Comparison of ENCODE assay signal across 9 mouse cellular contexts in genomic region chr2:4462480-4462879, GRCm38 (mm10).
A peak's percentile ranks its signal among the peaks of the same experiment; 100 is the strongest.
DNase-seq lines count a peak whose midpoint lies in the region; ATAC-seq lines count a peak whose summit lies in the region.
"Had no signal": no experiment of that assay in that cellular context is flagged by ENCODE, and none has a peak within 500 bp of the region (broad histone marks: within the 10 kb centered on the region; RNA-seq: fewer than 3 reads in every experiment).

No protein-coding gene starts in this region.

- H3K4me3 ChIP-seq in heart, embryonic 12.5 days, result no peak overlapping the region
- H3K4me3 ChIP-seq in forebrain, embryonic 12.5 days (replicated peaks), result no peak overlapping the region
- no peak overlapping the region; the same call in 1 of the 2 replicates for H3K4me3 ChIP-seq in midbrain, embryonic 13.5 days (replicated peaks)

- H3K4me1 ChIP-seq in heart, embryonic 12.5 days (replicated peaks), result peaks cover 51% of the 10 kb centered on the region
- peaks cover 53% of the 10 kb centered on the region for H3K4me1 ChIP-seq in forebrain, embryonic 12.5 days
- H3K4me1 ChIP-seq in midbrain, embryonic 13.5 days (replicated peaks), result peaks cover 55% of the 10 kb centered on the region

- no peaks in the 10 kb centered on the region for H3K36me3 ChIP-seq in heart, embryonic 12.5 days
- no peaks in the 10 kb centered on the region for H3K36me3 ChIP-seq in forebrain, embryonic 12.5 days (replicated peaks)
- peaks cover 4% of the 10 kb centered on the region; the same call in 1 of the 2 replicates for H3K36me3 ChIP-seq in midbrain, embryonic 13.5 days

- H3K9me3 ChIP-seq in heart, embryonic 12.5 days (replicated peaks), result no peaks in the 10 kb centered on the region
- no peaks in the 10 kb centered on the region for H3K9me3 ChIP-seq in forebrain, embryonic 12.5 days
- no peaks in the 10 kb centered on the region for H3K9me3 ChIP-seq in midbrain, embryonic 13.5 days

- peak overlapping the region; percentile 20; the same call in 1 of the 2 replicates for H3K27ac ChIP-seq in heart, embryonic 12.5 days (ENCODE audit: poor library complexity, severe bottlenecking)
- peak overlapping the region; percentile 63 for H3K27ac ChIP-seq in forebrain, embryonic 12.5 days
- H3K27ac ChIP-seq in midbrain, embryonic 13.5 days, result peak overlapping the region; percentile 62

- DNase-seq in heart, postnatal 4 days, result no peak
- peak; percentile 53 for DNase-seq in ES-CJ7 (ENCODE audit: low read depth, low spot score)
- no peak for DNase-seq in adrenal gland, postnatal 36 days
- no peak for DNase-seq in right cerebral cortex, postnatal 4 days
- DNase-seq: cerebellum, adult 11 months had no signal

- 31% methylated on average over 11 of the region's 11 CpGs for WGBS in heart, embryonic 12.5 days
- WGBS in forebrain, embryonic 12.5 days, result 9% methylated on average over 11 of the region's 11 CpGs
- WGBS in midbrain, embryonic 13.5 days, result 8% methylated on average over 11 of the region's 11 CpGs

- H3K27me3 ChIP-seq in heart, embryonic 12.5 days (replicated peaks), result no peaks in the 10 kb centered on the region
- H3K27me3 ChIP-seq in forebrain, embryonic 12.5 days, result no peaks in the 10 kb centered on the region
- no peaks in the 10 kb centered on the region for H3K27me3 ChIP-seq in midbrain, embryonic 13.5 days

- ATAC-seq in heart, embryonic 12.5 days (ENCODE audit: insufficient number of reproducible peaks, low FRiP score), result no peak
- peak; percentile 57; the same call in 1 of the 2 replicates for ATAC-seq in forebrain, embryonic 12.5 days (ENCODE audit: low FRiP score)
- peak; percentile 57; the same call in 1 of the 2 replicates for ATAC-seq in midbrain, embryonic 13.5 days
- ATAC-seq in CD4-positive, CD25-positive, alpha-beta regulatory T cell, adult 4 months, result no peak

- no peak overlapping the region for H3K9ac ChIP-seq in heart, embryonic 12.5 days
- no peak overlapping the region for H3K9ac ChIP-seq in forebrain, embryonic 12.5 days
- H3K9ac ChIP-seq in midbrain, embryonic 13.5 days (replicated peaks), result 0 out of 2 replicates have a peak overlapping the region, but pooled peaks have one; percentile 32

- H3K4me2 ChIP-seq in heart, embryonic 12.5 days, result peak overlapping the region; percentile 35; the same call in 1 of the 2 replicates
- peak overlapping the region; percentile 38 for H3K4me2 ChIP-seq in forebrain, embryonic 12.5 days
- H3K4me2 ChIP-seq in midbrain, embryonic 13.5 days (replicated peaks), result peak overlapping the region; percentile 39

Comparison
In these comparisons a context has a peak if more than half of its experiments do, and no peak if none do; other contexts are left out.
1. ATAC-seq: peak in forebrain, embryonic 12.5 days (single experiment) and midbrain, embryonic 13.5 days (single experiment); none in heart, embryonic 12.5 days (single experiment) and CD4-positive, CD25-positive, alpha-beta regulatory T cell, adult 4 months (single experiment).
2. Peak in every context shown above with its lines, with median percentiles within 50 percentile points of each other: H3K27ac ChIP-seq and H3K4me2 ChIP-seq.